Mouse (Mus musculus) lung, embryonic 14.5 days (tissue): Measurements from ENCODE around the gene Suz12. TPM values are rescaled to one million over a fixed set of nuclear protein-coding genes. Genes with fewer than 3 reads are reported as not detected.
"Not testable (repeated sequence)": the region's sequence is repeated elsewhere in the genome, so short reads cannot be mapped to it uniquely, and the experiment has no call there.

Experiments
- ATAC-seq: fragments of 200-750 bp; cut with Nextera tagmentation; 2 replicates; pipeline ENCODE4 v1.8.0; 2017; ENCODE audit warnings: mild to moderate bottlenecking, moderate TSS enrichment, moderate library complexity; ENCODE audit not compliant: insufficient read depth
- DNase-seq: peaks from one replicate; pipeline ENCODE4 v3.0.0-alpha.2; 2015
- H3K27ac ChIP-seq: fragments of 300-500 bp; sonication (generic); 2 replicates; pipeline ENCODE4 v1.5.1; 2014; ENCODE audit warnings: low read depth, mild to moderate bottlenecking, moderate library complexity
- H3K27me3 ChIP-seq: fragments of 300-500 bp; sonication (generic); 2 replicates; pipeline ENCODE4 v1.6.1; 2014; ENCODE audit warnings: low read length, control low read depth; ENCODE audit not compliant: insufficient read depth
- H3K36me3 ChIP-seq: fragments of 300-500 bp; sonication (generic); 2 replicates; pipeline ENCODE4 v1.6.1; 2014; ENCODE audit warnings: control low read depth; ENCODE audit not compliant: insufficient read depth
- H3K4me1 ChIP-seq: fragments of 300-500 bp; sonication (generic); 2 replicates; pipeline ENCODE4 v1.6.1; 2014; ENCODE audit warnings: antibody characterized with exemption, control low read depth; ENCODE audit not compliant: insufficient read depth
- H3K4me2 ChIP-seq: fragments of 300-500 bp; sonication (generic); 2 replicates; pipeline ENCODE4 v1.6.1; 2014; ENCODE audit warnings: mild to moderate bottlenecking
- H3K4me3 ChIP-seq: fragments of 300-500 bp; sonication (generic); 2 replicates; pipeline ENCODE4 v1.5.1; 2014; ENCODE audit warnings: low read depth, low read length
- H3K9ac ChIP-seq: fragments of 300-500 bp; sonication (generic); 2 replicates; pipeline ENCODE4 v1.6.1; 2014
- H3K9me3 ChIP-seq: fragments of 300-500 bp; sonication (generic); 2 replicates; pipeline ENCODE4 v1.6.1; 2016; ENCODE audit warnings: low read depth, low read length, control low read depth
- CTCF ChIP-seq: IDR thresholded peaks from 2 replicates; pipeline ENCODE4 v1.5.1; 2016; ENCODE audit warnings: antibody characterized with exemption, low read depth
- WGBS: fragments of 180-500 bp; shearing (Covaris S2); extraction: QIAGEN DNeasy Blood & Tissue Kit; methylation state at CpG from one replicate; pipeline ENCODE4 v1.1.7; 2014; 5-methylcytosine and 5-hydroxymethylcytosine counted together
- polyA plus RNA-seq: library from polyadenylated mRNA; unstranded; fragments of >200 nt; fragmentation: Nextera tagmentation; extraction: Ambion mirVana; gene quantifications from 2 replicates; pipeline ENCODE4 v1.2.1, GENCODE M21; 2014

Suz12 gene
- polyA plus RNA-seq, 1 experiment from 2014 or later: 29.5 TPM

- H3K9ac ChIP-seq: no peak overlapping the region
- H3K4me1 ChIP-seq: no peaks in the 10 kb centered on the region
- no peak overlapping the region for H3K4me2 ChIP-seq
- ATAC-seq (no peak), DNase-seq (no peak)
- H3K36me3 ChIP-seq: peaks cover 69% of the 10 kb centered on the region
- H3K27me3 ChIP-seq: no peaks in the 10 kb centered on the region
- H3K9me3 ChIP-seq: no peaks in the 10 kb centered on the region
- no peak for TF ChIP-seq CTCF
- no peak overlapping the region for H3K4me3 ChIP-seq
- no peak overlapping the region for H3K27ac ChIP-seq
- 29% methylated on average over 4 of the region's 4 CpGs for WGBS
Observed at GRCm38 (mm10) chr11:80054659-80055058, 61.8 kb downstream of the Suz12 start.

GRCm38 (mm10) chr11:80056141-80056540 is 63.2 kb downstream of the Suz12 start:
- ATAC-seq: no peak
- no peaks in the 10 kb centered on the region for H3K4me1 ChIP-seq
- no peaks in the 10 kb centered on the region for H3K27me3 ChIP-seq
- WGBS: 90% methylated on average over 9 of the region's 9 CpGs
- peaks cover 78% of the 10 kb centered on the region for H3K36me3 ChIP-seq
- no peak overlapping the region for H3K4me3 ChIP-seq
- no peak overlapping the region for H3K27ac ChIP-seq
- DNase-seq: no peak
- TF ChIP-seq CTCF: no peak
- H3K9ac ChIP-seq: no peak overlapping the region
- H3K4me2 ChIP-seq: no peak overlapping the region
- no peaks in the 10 kb centered on the region for H3K9me3 ChIP-seq

GRCm38 (mm10) chr11:80062159-80062558 is 69.3 kb downstream of the Suz12 start:
- no peak overlapping the region for H3K4me2 ChIP-seq
- no peak for ATAC-seq
- no peaks in the 10 kb centered on the region for H3K4me1 ChIP-seq
- H3K9ac ChIP-seq: no peak overlapping the region
- H3K27ac ChIP-seq: no peak overlapping the region
- TF ChIP-seq CTCF: no peak
- peaks cover 56% of the 10 kb centered on the region for H3K36me3 ChIP-seq
- no peak overlapping the region for H3K4me3 ChIP-seq
- DNase-seq: no peak
- no peaks in the 10 kb centered on the region for H3K27me3 ChIP-seq
- whole genome bisulfite sequencing: 78% methylated on average over 4 of the region's 4 CpGs
- H3K9me3 ChIP-seq: no peaks in the 10 kb centered on the region

GRCm38 (mm10) chr11:80066373-80066772 is 73.5 kb downstream of the Suz12 start:
- not testable (repeated sequence) for ATAC-seq, H3K27ac ChIP-seq, H3K9me3 ChIP-seq, H3K4me1 ChIP-seq, H3K4me3 ChIP-seq, DNase-seq, H3K27me3 ChIP-seq, H3K4me2 ChIP-seq, H3K9ac ChIP-seq
- WGBS: 79% methylated on average over 4 of the region's 4 CpGs
- peaks cover 20% of the 10 kb centered on the region for H3K36me3 ChIP-seq

GRCm38 (mm10) chr11:80067558-80067957 is 74.7 kb downstream of the Suz12 start:
- TF ChIP-seq CTCF: no peak
- ATAC-seq: no peak

GRCm38 (mm10) chr11:80069815-80070214 is 76.9 kb downstream of the Suz12 start:
- ATAC-seq: no peak

More at GRCm38 (mm10) chr11:80067558-80067957, 74.7 kb downstream of the Suz12 start:
- H3K4me2 ChIP-seq: no peak overlapping the region
- no peak overlapping the region for H3K9ac ChIP-seq
- H3K27me3 ChIP-seq: no peaks in the 10 kb centered on the region
- no peaks in the 10 kb centered on the region for H3K9me3 ChIP-seq
- H3K4me3 ChIP-seq: no peak overlapping the region
- 76% methylated on average over 5 of the region's 5 CpGs for WGBS
- peak; percentile 17 for DNase-seq
- H3K27ac ChIP-seq: no peak overlapping the region
- peaks cover 13% of the 10 kb centered on the region for H3K36me3 ChIP-seq
- no peaks in the 10 kb centered on the region for H3K4me1 ChIP-seq

GRCm38 (mm10) chr11:80071039-80071438 is 78.1 kb downstream of the Suz12 start:
- no peak for TF ChIP-seq CTCF

More at GRCm38 (mm10) chr11:80069815-80070214, 76.9 kb downstream of the Suz12 start:
- peak; percentile 11 for DNase-seq
- Histone ChIP-seq H3K27me3 (no peaks in the 10 kb centered on the region), H3K4me3 (no peak overlapping the region), H3K27ac (no peak overlapping the region), H3K36me3 (no peaks in the 10 kb centered on the region), H3K9ac (no peak overlapping the region), H3K4me1 (no peaks in the 10 kb centered on the region), H3K4me2 (no peak overlapping the region), H3K9me3 (no peaks in the 10 kb centered on the region)
- 79% methylated on average over 3 of the region's 3 CpGs for WGBS
- no peak for TF ChIP-seq CTCF

GRCm38 (mm10) chr11:80072365-80072764 is 79.5 kb downstream of the Suz12 start:
- no peak for TF ChIP-seq CTCF
- no peaks in the 10 kb centered on the region for H3K4me1 ChIP-seq
- no peaks in the 10 kb centered on the region for H3K9me3 ChIP-seq
- H3K27me3 ChIP-seq: no peaks in the 10 kb centered on the region
- whole genome bisulfite sequencing: 80% methylated on average over 3 of the region's 3 CpGs
- ATAC-seq (no peak), DNase-seq (no peak)
- H3K4me3 ChIP-seq: no peak overlapping the region
- H3K27ac ChIP-seq: no peak overlapping the region
- H3K36me3 ChIP-seq: no peaks in the 10 kb centered on the region; the same call in 1 of the 2 replicates
- H3K4me2 ChIP-seq: no peak overlapping the region
- no peak overlapping the region for H3K9ac ChIP-seq

More at GRCm38 (mm10) chr11:80071039-80071438, 78.1 kb downstream of the Suz12 start:
- ATAC-seq: no peak
- Histone ChIP-seq H3K9ac (no peak overlapping the region), H3K36me3 (no peaks in the 10 kb centered on the region; the same call in 1 of the 2 replicates), H3K27ac (no peak overlapping the region), H3K4me2 (no peak overlapping the region), H3K27me3 (no peaks in the 10 kb centered on the region), H3K4me3 (no peak overlapping the region), H3K9me3 (no peaks in the 10 kb centered on the region), H3K4me1 (no peaks in the 10 kb centered on the region)
- WGBS: 94% methylated on average over 2 of the region's 2 CpGs
- no peak for DNase-seq
